Mouse (Mus musculus): ENCODE results near the gene Tmprss5. TPM values are rescaled to one million over a fixed set of nuclear protein-coding genes. Genes with fewer than 3 reads are reported as not detected.

Tmprss5 gene
- total and polyA plus RNA-seq, 3 experiments, result not detected

- Histone ChIP-seq H3K27ac (ENCODE audit: control insufficient read depth, low read depth, low read length) (no peak overlapping the region), H3K9ac (ENCODE audit: control insufficient read depth, low read depth, low read length, poor library complexity, severe bottlenecking) (no peak overlapping the region), H3K4me3 (ENCODE audit: control insufficient read depth in 1 of 2, insufficient read depth in 1 of 2, low read depth in 2 of 2, low read length in 2 of 2) (no peak overlapping the region), H3K4me1 (ENCODE audit: control insufficient read depth in 1 of 2, insufficient read depth in 2 of 2, low read length in 2 of 2) (peaks cover 2 to 5% of the 10 kb centered on the region in 2 experiments; a peak in 3 of 4 replicates), H3K9me3 (replicated peaks; ENCODE audit: insufficient read depth, low read length) (no peaks in the 10 kb centered on the region), H3K36me3 (ENCODE audit: control insufficient read depth in 1 of 2, insufficient read depth in 2 of 2, low read length in 2 of 2) (no peaks in the 10 kb centered on the region), H3K27me3 (ENCODE audit: control insufficient read depth in 1 of 2, insufficient read depth in 2 of 2, low read length in 2 of 2) (no peaks in the 10 kb centered on the region), H3K79me2 (ENCODE audit: control insufficient read depth, insufficient read depth, low read length, poor library complexity) (no peaks in the 10 kb centered on the region)
- TF ChIP-seq POLR2AphosphoS5 (IDR thresholded peaks at IDR 0.05; ENCODE audit: borderline replicate concordance, low read depth, low read length) (no peak), JUND (IDR thresholded peaks at IDR 0.05; ENCODE audit: low read depth, low read length) (no peak), TBP (IDR thresholded peaks at IDR 0.05; ENCODE audit: low read depth, low read length) (no peak), UBTF (IDR thresholded peaks at IDR 0.05; ENCODE audit: borderline replicate concordance, insufficient read depth, low read depth, low read length) (no peak), ZKSCAN1 (IDR thresholded peaks at IDR 0.05; ENCODE audit: low read depth, low read length) (no peak), BHLHE40 (IDR thresholded peaks at IDR 0.05; ENCODE audit: borderline replicate concordance, low read depth, low read length) (no peak), ELF1 (IDR thresholded peaks at IDR 0.05; ENCODE audit: low read depth, low read length) (no peak)
- DNase-seq (ENCODE audit: low read depth, low spot score), result no peak
Measured at GRCm38 (mm10) chr9:49098871-49099270, 17.8 kb downstream of the Tmprss5 start.

DNA sequence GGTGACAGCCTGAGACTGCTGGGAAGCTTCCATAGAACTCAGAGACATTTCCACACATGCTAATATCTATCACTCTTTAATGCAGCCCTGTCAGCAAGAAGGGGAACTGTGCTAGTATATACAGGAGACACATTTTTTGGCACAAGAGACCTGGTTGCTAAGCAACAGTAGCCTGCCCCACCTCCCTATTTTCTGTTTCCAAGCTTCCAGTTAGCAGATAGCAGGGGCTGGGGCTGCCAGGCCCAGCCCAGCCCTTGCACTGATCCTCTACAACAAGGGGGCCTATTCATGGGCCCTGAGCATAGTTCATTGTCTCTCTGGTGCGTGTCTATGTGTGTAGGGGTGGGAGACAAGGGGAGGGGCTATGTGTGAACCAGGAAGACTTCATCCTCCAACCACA is 21.3 kb downstream of the Tmprss5 start:
- Histone ChIP-seq H3K27me3 (ENCODE audit: control insufficient read depth in 1 of 2, insufficient read depth in 2 of 2, low read length in 2 of 2) (no peaks in the 10 kb centered on the region), H3K36me3 (ENCODE audit: control insufficient read depth in 1 of 2, insufficient read depth in 2 of 2, low read length in 2 of 2) (no peaks in the 10 kb centered on the region), H3K27ac (ENCODE audit: control insufficient read depth, low read depth, low read length) (no peak overlapping the region), H3K9ac (ENCODE audit: control insufficient read depth, low read depth, low read length, poor library complexity, severe bottlenecking) (no peak overlapping the region), H3K4me3 (ENCODE audit: control insufficient read depth in 1 of 2, insufficient read depth in 1 of 2, low read depth in 2 of 2, low read length in 2 of 2) (no peak overlapping the region), H3K9me3 (replicated peaks; ENCODE audit: insufficient read depth, low read length) (no peaks in the 10 kb centered on the region), H3K79me2 (ENCODE audit: control insufficient read depth, insufficient read depth, low read length, poor library complexity) (no peaks in the 10 kb centered on the region), H3K4me1 (ENCODE audit: control insufficient read depth in 1 of 2, insufficient read depth in 2 of 2, low read length in 2 of 2) (no peaks in the 10 kb centered on the region)
- no peak for DNase-seq (ENCODE audit: low read depth, low spot score)
- no peak for TF ChIP-seq TCF12 (IDR thresholded peaks at IDR 0.05; ENCODE audit: low read depth, low read length)
- TF ChIP-seq ZMIZ1 (IDR thresholded peaks at IDR 0.05; ENCODE audit: low read depth, low read length), result no peak
- no peak for TF ChIP-seq NELFE (IDR thresholded peaks at IDR 0.05; ENCODE audit: low read depth, low read length)
- TF ChIP-seq NRF1 (IDR thresholded peaks at IDR 0.05; ENCODE audit: insufficient read depth, low read depth, low read length, poor library complexity, severe bottlenecking), result no peak
- TF ChIP-seq MXI1 (IDR thresholded peaks at IDR 0.05; ENCODE audit: low read depth, low read length), result no peak
- no peak for TF ChIP-seq ZC3H11A (IDR thresholded peaks at IDR 0.05; ENCODE audit: low read depth, low read length)
- TF ChIP-seq GATA1 (IDR thresholded peaks at IDR 0.05; ENCODE audit: low read depth, low read length), result no peak
- TF ChIP-seq E2F4 (IDR thresholded peaks at IDR 0.05; ENCODE audit: borderline replicate concordance, low read depth, low read length), result no peak
- TF ChIP-seq USF1 (IDR thresholded peaks at IDR 0.05; ENCODE audit: low read depth, low read length), result no peak
- no peak for TF ChIP-seq BHLHE40 (IDR thresholded peaks at IDR 0.05; ENCODE audit: borderline replicate concordance, low read depth, low read length)
- TF ChIP-seq RAD21 (IDR thresholded peaks at IDR 0.05; ENCODE audit: low read depth, low read length), result no peak
- no peak for TF ChIP-seq CHD1 (IDR thresholded peaks at IDR 0.05; ENCODE audit: low read depth, low read length)
- TF ChIP-seq EP300 (IDR thresholded peaks at IDR 0.05; ENCODE audit: low read depth in 1 of 2, low read length in 2 of 2), result no peak
- no peak for TF ChIP-seq JUND (IDR thresholded peaks at IDR 0.05; ENCODE audit: low read depth, low read length)
- TF ChIP-seq MYB (IDR thresholded peaks at IDR 0.05; ENCODE audit: low read depth, low read length), result no peak
- no peak for TF ChIP-seq POLR2AphosphoS2 (IDR thresholded peaks at IDR 0.05; ENCODE audit: low read length)
- TF ChIP-seq TAL1 (IDR thresholded peaks at IDR 0.05; ENCODE audit: low read length), result no peak
- no peak for TF ChIP-seq ELF1 (IDR thresholded peaks at IDR 0.05; ENCODE audit: low read depth, low read length)
- TF ChIP-seq CTCF (IDR thresholded peaks at IDR 0.05 in 2 of 3, conservative IDR thresholded peaks at IDR 0.05 in 1 of 3; ENCODE audit: control insufficient read depth in 1 of 3, insufficient read depth in 1 of 3, low read depth in 2 of 3, low read length in 3 of 3, poor library complexity in 1 of 3, severe bottlenecking in 1 of 3), result no peak

All from MEL (cell line).